Mouse (Mus musculus): ENCODE data around the gene Gabrg2.

- TF ChIP-seq CTCF (IDR thresholded peaks at IDR 0.05; ENCODE audit: extremely low read depth, insufficient read depth, low read length) (no peak), POLR2A (IDR thresholded peaks at IDR 0.05; ENCODE audit: extremely low read depth, insufficient read depth, low read length) (no peak)
Observed at GRCm38 (mm10) chr11:41937979-41938378, 62.7 kb downstream of the Gabrg2 start.
